Mouse (Mus musculus) CH12.LX (cell line): Measurements from ENCODE around the gene Dnah5. TPM values are rescaled to one million over a fixed set of nuclear protein-coding genes. Genes with fewer than 3 reads are reported as not detected.
A peak's percentile ranks its signal among the peaks of the same experiment; 100 is the strongest.

Source experiments
- DNase-seq: peaks from one replicate; pipeline ENCODE4 v3.0.0-alpha.2; 2013; ENCODE audit errors: extremely low read depth
- H3K27ac ChIP-seq: 2 replicates; pipeline ENCODE4 v1.5.1; 2012; ENCODE audit warnings: low read depth, mild to moderate bottlenecking, control low read depth, moderate library complexity; ENCODE audit not compliant: insufficient read depth
- H3K27me3 ChIP-seq: replicated peaks from 2 replicates; pipeline ENCODE3; 2012; ENCODE audit warnings: inconsistent platforms
- H3K36me3 ChIP-seq, 2 experiments: replicated peaks in 1 of 2; 2 replicates each; pipeline versions ENCODE3 to v1.6.1; 2012; ENCODE audit warnings: inconsistent platforms in 1 of 2, low read length in 1 of 2, mild to moderate bottlenecking in 1 of 2, mixed read lengths in 1 of 2, moderate library complexity in 1 of 2; ENCODE audit not compliant: control insufficient read depth in 1 of 2, insufficient read depth in 1 of 2
- H3K4me1 ChIP-seq, 2 experiments: 2 replicates each; pipeline ENCODE4 v1.6.1; 2012; ENCODE audit warnings: inconsistent platforms in 1 of 2, moderate library complexity in 1 of 2; ENCODE audit not compliant: insufficient read depth in 2 of 2, control insufficient read depth in 1 of 2
- H3K4me2 ChIP-seq: 2 replicates; pipeline ENCODE4 v1.6.1; 2012; ENCODE audit warnings: low read depth, mild to moderate bottlenecking, control low read depth; ENCODE audit not compliant: poor library complexity, insufficient read depth, severe bottlenecking
- H3K4me3 ChIP-seq, 3 experiments: fragments of 150-350 bp in 1 of 3; sonication (generic) in 1 of 3; replicated peaks in 1 of 3; 2 replicates each; pipeline versions ENCODE3 to v1.5.1; 2011 to 2012; ENCODE audit warnings: low read depth in 2 of 3, low read length in 2 of 3, mild to moderate bottlenecking in 2 of 3, moderate library complexity in 2 of 3, control low read depth in 1 of 3, improper control_type of control experiment in 1 of 3, inconsistent platforms in 1 of 3, mixed read lengths in 1 of 3; ENCODE audit not compliant: poor library complexity in 1 of 3
- H3K79me2 ChIP-seq: replicated peaks from 2 replicates; pipeline ENCODE4 v1.6.1; 2012; ENCODE audit warnings: mild to moderate bottlenecking, moderate library complexity; ENCODE audit not compliant: control insufficient read depth, poor library complexity, insufficient read depth, severe bottlenecking; ENCODE audit errors: extremely low read depth
- H3K9ac ChIP-seq: 2 replicates; pipeline ENCODE4 v1.6.1; 2012; ENCODE audit warnings: low read depth, mild to moderate bottlenecking, control low read depth, moderate library complexity; ENCODE audit not compliant: insufficient read depth
- H3K9me3 ChIP-seq: replicated peaks from 2 replicates; pipeline ENCODE3; 2012; ENCODE audit warnings: low read length, inconsistent platforms, mixed read lengths
- CHD2 ChIP-seq: IDR thresholded peaks from 2 replicates; pipeline ENCODE4 v1.6.1; 2011; ENCODE audit warnings: low read length, improper control_type of control experiment
- CTCF ChIP-seq, 2 experiments: IDR thresholded peaks in 1 of 2; conservative IDR thresholded peaks in 1 of 2; 2 replicates each; pipeline ENCODE4 v1.5.1; 2011 to 2012; ENCODE audit warnings: low read depth in 2 of 2, low read length in 2 of 2, improper control_type of control experiment in 1 of 2, inconsistent platforms in 1 of 2, mild to moderate bottlenecking in 1 of 2, moderate library complexity in 1 of 2
- E2F4 ChIP-seq: IDR thresholded peaks from 2 replicates; pipeline ENCODE4 v1.6.1; 2011; ENCODE audit warnings: low read depth, low read length, improper control_type of control experiment; ENCODE audit not compliant: insufficient replicate concordance
- ELF1 ChIP-seq: IDR thresholded peaks from 2 replicates; pipeline ENCODE4 v1.6.1; 2014; ENCODE audit warnings: low read depth, mild to moderate bottlenecking, inconsistent platforms, low read length, improper control_type of control experiment
- EP300 ChIP-seq: IDR thresholded peaks from 2 replicates; pipeline ENCODE4 v1.6.1; 2011; ENCODE audit warnings: low read length, improper control_type of control experiment
- ETS1 ChIP-seq: conservative IDR thresholded peaks from 2 replicates; pipeline ENCODE4 v1.6.1; 2012; ENCODE audit warnings: low read depth, mild to moderate bottlenecking, inconsistent platforms, low read length, improper control_type of control experiment, moderate library complexity
- GABPA ChIP-seq: IDR thresholded peaks from 2 replicates; pipeline ENCODE4 v1.6.1; 2012; ENCODE audit warnings: low read depth, low read length, improper control_type of control experiment, inconsistent platforms; ENCODE audit not compliant: insufficient replicate concordance
- JUN ChIP-seq: IDR thresholded peaks from 2 replicates; pipeline ENCODE4 v1.6.1; 2011; ENCODE audit warnings: low read depth, mild to moderate bottlenecking, low read length, improper control_type of control experiment, moderate library complexity; ENCODE audit not compliant: insufficient read depth
- JUND ChIP-seq: conservative IDR thresholded peaks from 2 replicates; pipeline ENCODE4 v1.6.1; 2011; ENCODE audit warnings: low read depth, low read length, improper control_type of control experiment
- MAFK ChIP-seq: IDR thresholded peaks from 2 replicates; pipeline ENCODE4 v1.6.1; 2011; ENCODE audit warnings: low read length, improper control_type of control experiment; ENCODE audit not compliant: insufficient replicate concordance
- MAZ ChIP-seq: IDR thresholded peaks from 2 replicates; pipeline ENCODE4 v1.6.1; 2012; ENCODE audit warnings: low read depth, mild to moderate bottlenecking, inconsistent platforms, low read length, improper control_type of control experiment, moderate library complexity
- MEF2A ChIP-seq: IDR thresholded peaks from 2 replicates; pipeline ENCODE4 v1.6.1; 2014; ENCODE audit warnings: low read depth, mild to moderate bottlenecking, inconsistent platforms, low read length, improper control_type of control experiment, borderline replicate concordance
- MXI1 ChIP-seq: IDR thresholded peaks from 2 replicates; pipeline ENCODE4 v1.6.1; 2011; ENCODE audit warnings: mild to moderate bottlenecking, low read depth, low read length, improper control_type of control experiment
- NRF1 ChIP-seq: IDR thresholded peaks from 2 replicates; pipeline ENCODE4 v1.6.1; 2014; ENCODE audit warnings: low read depth, mild to moderate bottlenecking, inconsistent platforms, low read length, improper control_type of control experiment, moderate library complexity
- PAX5 ChIP-seq: IDR thresholded peaks from 2 replicates; pipeline ENCODE4 v1.6.1; 2012; ENCODE audit warnings: low read length, inconsistent platforms, mixed read lengths
- POLR2AphosphoS2 ChIP-seq: IDR thresholded peaks from 2 replicates; pipeline ENCODE4 v1.6.1; 2011; ENCODE audit warnings: low read depth, low read length, improper control_type of control experiment
- RAD21 ChIP-seq: IDR thresholded peaks from 2 replicates; pipeline ENCODE4 v1.6.1; 2011; ENCODE audit warnings: low read depth, mild to moderate bottlenecking, low read length, improper control_type of control experiment, moderate library complexity
- RCOR1 ChIP-seq: conservative IDR thresholded peaks from 2 replicates; pipeline ENCODE4 v1.6.1; 2012; ENCODE audit warnings: low read depth, mild to moderate bottlenecking, inconsistent platforms, low read length, improper control_type of control experiment
- UBTF ChIP-seq: IDR thresholded peaks from 2 replicates; pipeline ENCODE4 v1.6.1; 2012; ENCODE audit warnings: low read depth, mild to moderate bottlenecking, inconsistent platforms, low read length, improper control_type of control experiment, moderate library complexity
- ZC3H11A ChIP-seq: IDR thresholded peaks from 2 replicates; pipeline ENCODE4 v1.6.1; 2012; ENCODE audit warnings: low read depth, mild to moderate bottlenecking, inconsistent platforms, low read length, improper control_type of control experiment
- ZKSCAN1 ChIP-seq: IDR thresholded peaks from 2 replicates; pipeline ENCODE4 v1.6.1; 2012; ENCODE audit warnings: low read depth, inconsistent platforms, low read length, improper control_type of control experiment, borderline replicate concordance
- ZMIZ1 ChIP-seq: IDR thresholded peaks from 2 replicates; pipeline ENCODE4 v1.6.1; 2012; ENCODE audit warnings: low read depth, mild to moderate bottlenecking, inconsistent platforms, low read length, improper control_type of control experiment
- ZNF384 ChIP-seq: IDR thresholded peaks from 2 replicates; pipeline ENCODE4 v1.6.1; 2012; ENCODE audit warnings: low read depth, low read length, improper control_type of control experiment, inconsistent platforms
- dilution Hi-C: fragments of 300-500 bp; cut with MboI; formaldehyde crosslinking; loops from 2 replicates; pipeline ENCODE4 v1.14.3; 2020; ENCODE audit warnings: low sequenced_read_pairs; ENCODE audit not compliant: extremely low pct_unique_long_range_greater_than_20kb, extremely low pct_ligation_motif_present
- in situ Hi-C: fragments of 300-500 bp; cut with MboI; formaldehyde crosslinking; loops from 3 replicates; pipeline ENCODE4 v1.14.3; 2019; ENCODE audit warnings: low sequenced_read_pairs, low pct_ligation_motif_present, low pct_unique_long_range_greater_than_20kb, mixed read lengths
- polyA plus RNA-seq: library from polyadenylated mRNA; unstranded; fragments of >175 nt; gene quantifications from 2 replicates; pipeline ENCODE4 v1.2.1, GENCODE M21; 2012; ENCODE audit warnings: low read depth; ENCODE audit not compliant: insufficient read length
- total RNA-seq, 2 experiments: library from RNA; depleted of rRNA; stranded (reverse); fragments of 300-350 nt in 1 of 2; fragments of >200 nt in 1 of 2; gene quantifications; 2 replicates each; pipeline ENCODE4 v1.2.3; 2012 to 2014

The Dnah5 gene
- total and polyA plus RNA-seq, 3 experiments = under 0.01 to 0.01 TPM; not detected in 1

DNA sequence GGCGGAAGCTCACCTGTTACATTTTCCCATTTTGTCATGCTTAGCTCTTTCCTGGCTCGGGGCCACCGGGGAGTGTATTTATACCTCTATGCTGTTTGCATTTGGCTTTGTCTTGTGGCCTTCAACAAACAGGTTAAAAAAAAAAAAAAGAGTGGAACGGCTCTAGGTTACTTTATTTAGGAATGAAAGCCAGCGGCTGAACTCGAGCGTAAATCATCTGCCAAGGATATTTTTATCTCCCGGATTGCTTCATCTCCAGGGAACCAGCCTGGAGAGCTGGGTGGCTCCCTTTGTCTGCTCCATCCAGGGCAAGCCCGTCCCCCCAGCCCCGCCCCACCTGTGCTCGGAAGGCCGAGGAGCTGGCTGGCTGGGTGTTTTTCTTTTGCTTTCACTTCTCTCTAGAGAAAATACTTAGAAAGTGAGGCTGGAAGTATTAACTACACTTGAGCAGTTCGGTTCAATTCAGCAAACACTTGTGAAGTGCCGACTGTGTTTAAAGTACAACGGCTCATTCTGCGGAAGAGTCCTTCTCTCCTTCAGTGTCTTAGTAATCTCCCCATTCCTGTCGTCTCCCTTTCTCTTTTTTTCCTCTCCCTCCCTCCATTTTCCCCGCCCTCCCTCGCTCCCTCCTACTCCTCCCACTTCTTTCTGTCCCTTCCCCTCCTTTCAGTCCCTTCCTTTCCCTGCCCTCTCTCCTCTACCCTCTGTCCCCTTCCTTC is 44.6 kb upstream of the Dnah5 start:
- no peaks in the 10 kb centered on the region for H3K79me2 ChIP-seq
- H3K9ac ChIP-seq = peak overlapping the region; percentile 23; the same call in 1 of the 2 replicates
- H3K27me3 ChIP-seq = no peaks in the 10 kb centered on the region
- dilution Hi-C loops = no loop called here
- H3K9me3 ChIP-seq = no peaks in the 10 kb centered on the region
- peak overlapping the region; percentile 47 to 54 (median 54) for H3K4me3 ChIP-seq
- TF ChIP-seq ZNF384 = peak; percentile 9; the same call in 1 of the 2 replicates
- no peak for TF ChIP-seq ETS1
- no peak overlapping the region for H3K27ac ChIP-seq
- peaks cover 3 to 21% of the 10 kb centered on the region in 2 experiments; a peak in 3 of 4 replicates for H3K4me1 ChIP-seq
- peak; percentile 61 for DNase-seq
- H3K4me2 ChIP-seq = peak overlapping the region; percentile 88
- no peaks in the 10 kb centered on the region for H3K36me3 ChIP-seq
- in situ Hi-C loops = no loop called here

DNA sequence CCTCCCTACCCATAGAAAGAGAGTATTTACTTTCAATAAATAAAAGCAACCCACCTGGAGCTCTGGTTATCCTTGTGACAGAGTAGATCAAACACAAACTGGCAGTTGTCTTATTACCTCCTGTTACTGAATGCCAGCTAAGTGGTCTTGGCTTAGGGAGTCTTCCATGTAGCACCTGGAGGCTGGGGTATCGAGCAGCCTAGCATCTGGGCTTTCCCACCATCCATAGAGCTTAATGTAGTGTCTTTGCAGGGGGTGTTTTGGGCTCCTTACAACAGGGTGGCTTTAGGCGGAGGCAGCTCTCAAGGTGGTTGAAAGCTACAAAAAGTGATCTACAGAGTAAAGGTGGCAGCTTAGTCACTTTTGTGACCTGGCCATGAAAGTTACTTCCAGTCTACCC is 41.3 kb upstream of the Dnah5 start:
- H3K27ac ChIP-seq = no peak overlapping the region
- no peaks in the 10 kb centered on the region for H3K36me3 ChIP-seq
- H3K79me2 ChIP-seq = no peaks in the 10 kb centered on the region
- H3K4me2 ChIP-seq = no peak overlapping the region
- H3K27me3 ChIP-seq = no peaks in the 10 kb centered on the region
- dilution Hi-C loops (no loop called here), in situ Hi-C loops (no loop called here)
- no peaks in the 10 kb centered on the region for H3K9me3 ChIP-seq
- TF ChIP-seq MXI1 (no peak), ZNF384 (no peak), POLR2AphosphoS2 (no peak), RCOR1 (no peak), JUN (no peak), EP300 (no peak), JUND (no peak), CHD2 (no peak), UBTF (no peak), NRF1 (no peak), GABPA (no peak)
- H3K9ac ChIP-seq = no peak overlapping the region
- no peak for DNase-seq
- peaks cover 3 to 18% of the 10 kb centered on the region in 2 experiments; a peak in 3 of 4 replicates for H3K4me1 ChIP-seq
- H3K4me3 ChIP-seq = no peak overlapping the region

DNA sequence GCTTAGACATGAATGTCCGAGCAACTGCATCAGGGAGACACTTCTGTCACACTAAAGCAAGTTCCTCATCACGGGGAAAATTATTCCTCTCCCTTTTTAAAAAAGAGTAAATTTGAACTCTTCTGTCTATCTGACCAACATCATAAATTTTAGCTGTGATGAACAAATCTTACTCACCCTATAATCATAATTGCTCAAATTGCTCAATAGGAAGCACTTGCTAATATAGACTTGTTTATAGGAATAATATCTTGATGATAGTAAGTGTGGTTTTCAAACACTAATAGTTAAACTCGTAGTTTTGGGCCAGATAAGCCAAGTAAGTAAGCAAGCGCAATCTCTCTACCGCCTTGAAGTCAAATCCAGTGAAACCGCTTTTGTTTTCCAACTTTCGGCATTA is 38.3 kb upstream of the Dnah5 start:
- no peak overlapping the region for H3K4me3 ChIP-seq
- in situ Hi-C loops = no loop called here
- DNase-seq = no peak
- TF ChIP-seq MAZ = no peak
- TF ChIP-seq ZKSCAN1 = no peak
- TF ChIP-seq ZC3H11A = no peak
- TF ChIP-seq MAFK = no peak
- TF ChIP-seq PAX5 = no peak
- no peak for TF ChIP-seq E2F4
- no peak for TF ChIP-seq ELF1
- TF ChIP-seq ZMIZ1 = no peak
- TF ChIP-seq POLR2AphosphoS2 = no peak
- no peak for TF ChIP-seq RAD21
- no peak for TF ChIP-seq CHD2
- no peak for TF ChIP-seq MEF2A
- no peak for TF ChIP-seq CTCF (conservative IDR thresholded peaks at IDR 0.05 in 1 of 2, IDR thresholded peaks at IDR 0.05 in 1 of 2; ENCODE audit: low read depth in 2 of 2, low read length in 2 of 2)
- TF ChIP-seq, all 38 proteins: peak for 0
- dilution Hi-C loops = no loop called here
- H3K4me1 ChIP-seq = peaks cover 0 to 11% of the 10 kb centered on the region in 2 experiments; a peak in 1 of 4 replicates
- H3K4me2 ChIP-seq = no peak overlapping the region
- no peaks in the 10 kb centered on the region for H3K9me3 ChIP-seq
- H3K79me2 ChIP-seq = no peaks in the 10 kb centered on the region
- H3K9ac ChIP-seq = no peak overlapping the region
- H3K27me3 ChIP-seq = no peaks in the 10 kb centered on the region
- no peak overlapping the region for H3K27ac ChIP-seq
- H3K36me3 ChIP-seq = no peaks in the 10 kb centered on the region
